Mouse (Mus musculus): ENCODE measurements around the gene Prr5l.

- TF ChIP-seq CTCF (IDR thresholded peaks at IDR 0.05; ENCODE audit: low read depth), result no peak
- TF ChIP-seq EP300 (optimal IDR thresholded peaks at IDR 0.05), result no peak
Measured at GRCm38 (mm10) chr2:101906379-101906690, 23.5 kb upstream of the Prr5l start.
